Mouse (Mus musculus) hindbrain, embryonic 14.5 days (tissue): ENCODE data around the gene Btbd3. TPM values are rescaled to one million over a fixed set of nuclear protein-coding genes. Genes with fewer than 3 reads are reported as not detected.

Experiments
- ATAC-seq: fragments of 200-750 bp; cut with Nextera tagmentation; 2 replicates; pipeline ENCODE4 v1.8.0; 2017; ENCODE audit warnings: moderate number of reproducible peaks, mild to moderate bottlenecking, moderate TSS enrichment, moderate library complexity; ENCODE audit not compliant: low FRiP score
- DNase-seq: peaks from one replicate; pipeline ENCODE4 v3.0.0-alpha.2; 2015; ENCODE audit warnings: low spot score
- H3K27ac ChIP-seq: fragments of 300-500 bp; sonication (generic); 2 replicates; pipeline ENCODE4 v1.5.1; 2014; ENCODE audit warnings: mild to moderate bottlenecking, moderate library complexity
- H3K27me3 ChIP-seq: fragments of 300-500 bp; sonication (generic); 2 replicates; pipeline ENCODE4 v1.6.1; 2014; ENCODE audit warnings: mild to moderate bottlenecking, low read length, mixed read lengths; ENCODE audit not compliant: control insufficient read depth, insufficient read depth
- H3K36me3 ChIP-seq: fragments of 300-500 bp; sonication (generic); replicated peaks from 2 replicates; pipeline ENCODE4 v1.6.1; 2014; ENCODE audit not compliant: control insufficient read depth, insufficient read depth
- H3K4me1 ChIP-seq: fragments of 300-500 bp; sonication (generic); replicated peaks from 2 replicates; pipeline ENCODE4 v1.6.1; 2014; ENCODE audit warnings: antibody characterized with exemption, low read length, mixed read lengths; ENCODE audit not compliant: control insufficient read depth, insufficient read depth
- H3K4me2 ChIP-seq: fragments of 300-500 bp; sonication (generic); replicated peaks from 2 replicates; pipeline ENCODE4 v1.6.1; 2014; ENCODE audit warnings: mild to moderate bottlenecking, moderate library complexity
- H3K4me3 ChIP-seq: fragments of 300-500 bp; sonication (generic); replicated peaks from 2 replicates; pipeline ENCODE4 v1.5.1; 2014; ENCODE audit warnings: mild to moderate bottlenecking, low read length
- H3K9ac ChIP-seq: fragments of 300-500 bp; sonication (generic); 2 replicates; pipeline ENCODE4 v1.6.1; 2014
- H3K9me3 ChIP-seq: fragments of 300-500 bp; sonication (generic); 2 replicates; pipeline ENCODE4 v1.6.1; 2016; ENCODE audit warnings: low read length; ENCODE audit not compliant: control insufficient read depth
- WGBS: fragments of 180-500 bp; shearing (Covaris S2); extraction: QIAGEN DNeasy Blood & Tissue Kit; methylation state at CpG from one replicate; pipeline ENCODE4 v1.1.7; 2014; 5-methylcytosine and 5-hydroxymethylcytosine counted together
- polyA plus RNA-seq: library from polyadenylated mRNA; unstranded; fragments of >200 nt; fragmentation: Nextera tagmentation; extraction: Ambion mirVana; gene quantifications from 2 replicates; pipeline ENCODE4 v1.2.1, GENCODE M21; 2014

Gene Btbd3
- polyA plus RNA-seq, 1 experiment from 2014 or later: 32.1 TPM

DNA sequence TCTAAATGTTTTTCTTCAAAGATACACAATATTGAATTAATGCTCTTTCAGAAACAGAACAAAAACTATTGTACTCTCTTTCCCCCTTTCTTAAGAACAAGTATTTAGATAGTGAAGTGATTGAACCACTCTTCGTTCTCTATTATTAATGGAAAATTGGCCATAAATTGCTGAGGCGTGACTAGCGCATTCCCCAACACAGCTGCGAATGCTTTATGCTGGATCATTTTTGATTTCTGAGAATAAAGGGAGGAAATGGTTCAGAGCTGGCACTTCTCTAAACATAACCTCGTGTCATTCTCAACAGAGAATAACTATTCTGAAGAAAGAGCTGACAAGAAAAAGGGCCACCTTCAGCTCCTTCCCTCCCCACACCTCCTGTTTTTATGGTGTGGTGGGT lies 217.0 kb downstream of the Btbd3 start:
- 69% methylated on average over 5 of the region's 5 CpGs for WGBS
- H3K36me3 ChIP-seq: no peaks in the 10 kb centered on the region
- no peak overlapping the region for H3K4me3 ChIP-seq
- no peaks in the 10 kb centered on the region for H3K9me3 ChIP-seq
- no peak overlapping the region for H3K27ac ChIP-seq
- no peak for ATAC-seq
- no peak overlapping the region for H3K9ac ChIP-seq
- no peaks in the 10 kb centered on the region for H3K4me1 ChIP-seq
- H3K4me2 ChIP-seq: no peak overlapping the region
- no peak for DNase-seq
- H3K27me3 ChIP-seq: no peaks in the 10 kb centered on the region

GRCm38 (mm10) chr2:138476486-138476885 lies 220.1 kb downstream of the Btbd3 start:
- no peak overlapping the region for H3K4me2 ChIP-seq
- H3K9ac ChIP-seq: no peak overlapping the region
- no peaks in the 10 kb centered on the region for H3K27me3 ChIP-seq
- H3K27ac ChIP-seq: no peak overlapping the region
- H3K9me3 ChIP-seq: no peaks in the 10 kb centered on the region
- no peaks in the 10 kb centered on the region for H3K4me1 ChIP-seq
- H3K4me3 ChIP-seq: no peak overlapping the region
- 95% methylated on average over 3 of the region's 3 CpGs for WGBS
- DNase-seq (no peak), ATAC-seq (no peak)
- no peaks in the 10 kb centered on the region for H3K36me3 ChIP-seq

DNA sequence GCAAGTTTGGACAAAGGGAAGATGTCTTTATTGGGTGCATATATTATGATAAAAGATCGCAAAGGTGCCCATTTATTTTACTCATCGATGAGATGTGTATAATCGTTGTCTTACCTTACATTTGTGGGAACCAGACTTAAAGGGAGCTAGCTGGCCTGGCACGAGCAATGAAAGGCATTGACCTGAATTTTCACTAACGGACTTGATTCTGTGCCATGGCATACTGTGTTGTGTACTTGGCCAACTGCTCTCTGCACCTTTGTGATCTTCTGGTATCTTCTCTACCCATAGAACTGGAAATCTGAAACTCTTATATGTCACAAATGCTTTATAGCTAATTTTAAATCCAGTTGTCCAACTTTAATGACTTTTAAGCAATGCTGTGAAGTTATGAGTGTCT lies 220.9 kb downstream of the Btbd3 start:
- Histone ChIP-seq H3K9me3 (no peaks in the 10 kb centered on the region), H3K9ac (no peak overlapping the region), H3K4me2 (no peak overlapping the region), H3K36me3 (no peaks in the 10 kb centered on the region), H3K27me3 (no peaks in the 10 kb centered on the region), H3K4me1 (no peaks in the 10 kb centered on the region), H3K27ac (no peak overlapping the region), H3K4me3 (no peak overlapping the region)
- ATAC-seq (no peak), DNase-seq (no peak)
- WGBS: 93% methylated on average over 5 of the region's 5 CpGs

- no peaks in the 10 kb centered on the region for H3K9me3 ChIP-seq
- no peaks in the 10 kb centered on the region for H3K27me3 ChIP-seq
- 81% methylated on average over 3 of the region's 3 CpGs for WGBS
- no peak overlapping the region for H3K4me2 ChIP-seq
- H3K4me1 ChIP-seq: no peaks in the 10 kb centered on the region
- no peak overlapping the region for H3K27ac ChIP-seq
- no peak overlapping the region for H3K9ac ChIP-seq
- ATAC-seq (no peak), DNase-seq (no peak)
- no peak overlapping the region for H3K4me3 ChIP-seq
- H3K36me3 ChIP-seq: no peaks in the 10 kb centered on the region
These were observed 226.2 kb downstream of the Btbd3 start for GRCm38 (mm10) chr2:138482541-138482940.

DNA sequence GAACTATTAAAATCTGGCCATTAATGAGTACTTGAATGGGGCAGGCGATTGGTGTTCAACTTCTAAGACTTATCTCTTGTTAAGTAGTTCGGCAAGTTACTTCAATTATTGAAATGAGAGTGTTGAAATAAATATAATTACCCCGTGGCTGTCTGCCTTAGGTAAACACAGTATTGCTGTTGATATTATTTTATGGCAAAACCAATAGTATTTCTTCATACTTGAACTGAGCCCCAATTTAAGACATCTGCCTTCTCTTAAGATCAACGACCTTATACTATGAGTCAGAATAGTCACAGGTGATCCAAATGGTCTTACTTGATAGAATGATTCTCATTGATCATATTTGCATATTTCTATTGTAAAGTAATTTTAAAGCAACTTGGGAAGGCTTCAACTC lies 228.5 kb downstream of the Btbd3 start:
- no peaks in the 10 kb centered on the region for H3K36me3 ChIP-seq
- H3K4me3 ChIP-seq: no peak overlapping the region
- no peak for DNase-seq
- no peak overlapping the region for H3K9ac ChIP-seq
- no peak overlapping the region for H3K27ac ChIP-seq
- no peak overlapping the region for H3K4me2 ChIP-seq
- H3K4me1 ChIP-seq: no peaks in the 10 kb centered on the region
- ATAC-seq: no peak
- 87% methylated on average over 4 of the region's 4 CpGs for WGBS
- H3K27me3 ChIP-seq: no peaks in the 10 kb centered on the region
- H3K9me3 ChIP-seq: no peaks in the 10 kb centered on the region

DNA sequence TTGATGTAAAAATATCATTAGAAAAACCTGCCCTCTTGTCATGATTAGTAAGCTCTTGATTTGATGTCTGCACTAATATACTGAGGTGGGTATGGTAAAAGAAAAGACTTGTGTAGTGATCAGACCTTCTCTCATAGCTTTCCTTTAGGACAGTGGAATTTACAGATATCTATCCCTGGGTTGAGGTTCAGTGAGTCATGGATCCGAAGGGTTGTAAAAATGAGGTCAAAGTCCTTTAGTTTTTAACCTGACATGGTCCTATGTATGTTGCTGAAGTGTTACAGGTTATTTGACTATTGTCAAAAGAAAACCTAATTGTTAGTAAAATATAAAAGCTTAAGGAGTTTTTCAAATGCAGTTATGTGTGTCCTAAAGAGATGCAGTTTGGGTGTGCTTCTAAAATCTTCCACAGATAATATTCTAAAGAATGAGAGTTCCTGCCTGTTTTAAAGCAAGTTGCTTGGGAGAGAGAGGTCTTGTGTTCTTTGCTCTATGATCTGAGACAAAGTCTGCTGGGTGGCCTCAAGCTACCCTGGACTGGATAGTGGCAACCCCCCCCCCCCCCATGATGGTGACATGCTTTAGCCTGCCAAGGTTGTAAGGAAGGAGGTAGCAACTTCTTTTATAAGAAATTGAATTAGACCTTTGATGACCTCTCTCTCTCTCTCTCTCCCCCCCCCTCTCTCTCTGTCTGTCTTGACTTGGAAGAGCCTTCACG lies 234.5 kb downstream of the Btbd3 start:
- Histone ChIP-seq H3K27ac (no peak overlapping the region), H3K27me3 (no peaks in the 10 kb centered on the region), H3K9me3 (no peaks in the 10 kb centered on the region), H3K4me2 (no peak overlapping the region), H3K4me3 (no peak overlapping the region), H3K36me3 (no peaks in the 10 kb centered on the region), H3K4me1 (no peaks in the 10 kb centered on the region), H3K9ac (no peak overlapping the region)
- 84% methylated on average over 2 of the region's 2 CpGs for WGBS
- ATAC-seq (no peak), DNase-seq (no peak)

DNA sequence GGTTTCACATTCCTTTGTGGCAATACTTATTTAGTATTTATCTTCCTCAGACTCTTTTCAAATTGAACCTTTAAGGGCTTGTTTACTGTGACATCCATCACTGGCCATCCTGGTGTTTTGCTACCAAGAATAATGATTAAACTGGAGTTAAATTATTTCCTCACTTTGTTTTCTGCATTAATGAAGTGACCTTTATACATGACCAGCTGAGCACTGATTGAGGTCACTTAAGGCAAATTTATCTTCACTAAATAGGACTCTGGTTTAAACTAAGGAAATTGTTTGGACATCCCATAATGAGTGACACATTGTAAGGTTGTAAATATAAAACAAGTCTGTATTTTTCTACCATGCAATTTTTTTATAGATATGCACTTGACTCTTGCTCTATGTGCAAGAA lies 235.8 kb downstream of the Btbd3 start:
- Histone ChIP-seq H3K4me2 (no peak overlapping the region), H3K4me1 (no peaks in the 10 kb centered on the region), H3K9me3 (no peaks in the 10 kb centered on the region), H3K27ac (no peak overlapping the region), H3K4me3 (no peak overlapping the region), H3K9ac (no peak overlapping the region), H3K36me3 (no peaks in the 10 kb centered on the region), H3K27me3 (no peaks in the 10 kb centered on the region)
- DNase-seq: no peak
- no peak for ATAC-seq

DNA sequence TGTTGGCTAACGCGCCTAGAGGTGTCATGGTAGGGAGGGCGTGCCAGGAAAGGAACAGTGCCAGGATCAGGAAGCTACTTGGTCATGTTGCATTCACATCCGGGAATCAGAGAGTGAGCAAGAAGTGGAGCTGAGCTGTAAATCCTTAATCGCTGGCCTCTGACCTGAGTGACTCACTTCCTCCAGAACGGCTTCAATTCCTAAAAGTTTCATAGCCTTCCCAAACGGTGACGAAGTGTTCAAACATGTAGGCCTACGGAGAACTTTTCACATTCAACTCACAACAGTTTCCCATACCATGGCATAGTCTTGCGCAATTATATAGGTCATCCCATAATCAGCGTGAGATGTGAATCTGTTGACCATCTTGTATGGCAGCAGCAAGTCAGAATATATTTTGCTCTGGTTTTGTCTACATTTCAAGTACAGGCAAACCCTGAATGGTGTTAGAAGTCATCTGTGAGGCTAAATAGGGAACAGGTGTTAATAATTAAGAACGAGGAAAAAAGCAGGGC lies 247.6 kb downstream of the Btbd3 start:
- Histone ChIP-seq H3K4me2 (no peak overlapping the region), H3K27ac (no peak overlapping the region), H3K9ac (no peak overlapping the region), H3K36me3 (no peaks in the 10 kb centered on the region), H3K4me3 (no peak overlapping the region), H3K9me3 (no peaks in the 10 kb centered on the region), H3K4me1 (no peaks in the 10 kb centered on the region), H3K27me3 (no peaks in the 10 kb centered on the region)
- no peak for ATAC-seq
- 89% methylated on average over 12 of the region's 12 CpGs for WGBS
- no peak for DNase-seq

DNA sequence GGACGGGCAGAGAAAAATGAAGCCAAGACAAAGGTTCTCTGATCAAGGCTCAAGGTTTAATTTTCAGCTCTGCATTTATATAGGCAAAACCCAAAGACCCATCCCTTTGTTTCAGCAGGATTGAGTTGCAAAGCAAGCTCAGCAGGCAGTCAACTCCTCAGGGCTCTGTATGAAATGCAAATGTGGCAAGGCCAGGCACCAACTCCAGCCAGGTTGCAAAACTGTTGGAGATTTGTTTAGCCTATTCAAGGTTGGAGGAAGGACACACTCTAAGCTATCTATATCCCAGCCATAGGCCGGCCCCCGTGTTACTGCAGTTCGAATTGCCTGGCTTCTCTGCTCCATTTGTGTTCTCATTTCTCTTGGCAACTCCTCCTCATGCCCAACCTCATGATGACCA lies 259.2 kb downstream of the Btbd3 start:
- 28% methylated on average over 4 of the region's 4 CpGs for whole genome bisulfite sequencing
- Histone ChIP-seq H3K9ac (no peak overlapping the region), H3K36me3 (no peaks in the 10 kb centered on the region), H3K27ac (no peak overlapping the region), H3K4me1 (no peaks in the 10 kb centered on the region), H3K27me3 (no peaks in the 10 kb centered on the region), H3K4me3 (no peak overlapping the region), H3K4me2 (no peak overlapping the region), H3K9me3 (no peaks in the 10 kb centered on the region)
- no peak for ATAC-seq
- DNase-seq: no peak

DNA sequence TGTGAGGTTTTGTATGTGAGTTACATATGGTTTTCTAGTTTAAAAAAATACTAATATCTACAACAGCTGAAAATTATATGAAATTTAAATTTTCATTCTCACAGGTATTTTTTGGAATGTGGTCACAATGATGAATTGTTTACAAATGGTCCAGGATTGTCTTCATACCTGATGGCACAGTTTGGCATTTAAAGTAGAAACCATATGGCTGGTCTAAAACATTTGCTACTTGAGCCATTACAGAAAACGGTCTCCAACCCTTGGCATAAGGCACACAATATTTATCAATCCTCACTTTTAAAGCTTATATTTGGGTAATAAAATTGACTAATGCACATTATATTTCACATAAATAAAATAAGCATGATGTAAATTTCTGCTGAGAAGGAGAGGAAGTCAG lies 272.1 kb downstream of the Btbd3 start:
- no peak overlapping the region for H3K9ac ChIP-seq
- H3K27me3 ChIP-seq: no peaks in the 10 kb centered on the region
- no peaks in the 10 kb centered on the region for H3K9me3 ChIP-seq
- H3K4me2 ChIP-seq: no peak overlapping the region
- 87% methylated on average over 1 of the region's 1 CpGs for WGBS
- no peak for ATAC-seq
- no peak for DNase-seq
- no peak overlapping the region for H3K4me3 ChIP-seq
- no peak overlapping the region for H3K27ac ChIP-seq
- no peaks in the 10 kb centered on the region for H3K4me1 ChIP-seq
- no peaks in the 10 kb centered on the region for H3K36me3 ChIP-seq
